Mouse (Mus musculus): Measurements from ENCODE around the gene Spaar. TPM values are rescaled to one million over a fixed set of nuclear protein-coding genes. Genes with fewer than 3 reads are reported as not detected.

The Spaar gene
- polyA plus RNA-seq, 1 experiment from 2014 or later = 0.02 TPM

GRCm38 (mm10) chr4:43732171-43732570 is 2.3 kb downstream of the Spaar start:
- H3K9me3 ChIP-seq (replicated peaks) = no peaks in the 10 kb centered on the region
- no peak overlapping the region for H3K27ac ChIP-seq
- no peak for ATAC-seq
- 5% methylated on average over 1 of the region's 1 CpGs for WGBS (ENCODE audit: insufficient replicate concordance)
- peaks cover 6% of the 10 kb centered on the region; the same call in 1 of the 2 replicates for H3K27me3 ChIP-seq (replicated peaks)
- no peaks in the 10 kb centered on the region for H3K36me3 ChIP-seq
- H3K9ac ChIP-seq = no peak overlapping the region
- peaks cover 48% of the 10 kb centered on the region for H3K4me1 ChIP-seq
- H3K4me3 ChIP-seq = no peak overlapping the region
- H3K4me2 ChIP-seq = no peak overlapping the region

GRCm38 (mm10) chr4:43733186-43733585 is 3.4 kb downstream of the Spaar start:
- Histone ChIP-seq H3K27ac (no peak overlapping the region), H3K4me1 (peaks cover 38% of the 10 kb centered on the region), H3K27me3 (replicated peaks) (peaks cover 6% of the 10 kb centered on the region; the same call in 1 of the 2 replicates), H3K4me3 (no peak overlapping the region), H3K4me2 (no peak overlapping the region), H3K9me3 (replicated peaks) (no peaks in the 10 kb centered on the region), H3K9ac (no peak overlapping the region), H3K36me3 (no peaks in the 10 kb centered on the region)
- 66% methylated on average over 5 of the region's 5 CpGs for WGBS (ENCODE audit: insufficient replicate concordance)
- no peak for ATAC-seq

GRCm38 (mm10) chr4:43737144-43737543 is 7.3 kb downstream of the Spaar start:
- no peak overlapping the region for H3K4me3 ChIP-seq
- peaks cover 5% of the 10 kb centered on the region; the same call in 1 of the 2 replicates for H3K27me3 ChIP-seq (replicated peaks)
- H3K4me2 ChIP-seq = no peak overlapping the region
- WGBS (ENCODE audit: insufficient replicate concordance) = 63% methylated on average over 6 of the region's 6 CpGs
- H3K9ac ChIP-seq = no peak overlapping the region
- no peaks in the 10 kb centered on the region for H3K9me3 ChIP-seq (replicated peaks)
- H3K27ac ChIP-seq = no peak overlapping the region
- peaks cover 5% of the 10 kb centered on the region for H3K4me1 ChIP-seq
- H3K36me3 ChIP-seq = no peaks in the 10 kb centered on the region
- no peak for ATAC-seq

- no peak overlapping the region for H3K27ac ChIP-seq
- WGBS (ENCODE audit: insufficient replicate concordance) = 59% methylated on average over 8 of the region's 8 CpGs
Measured at GRCm38 (mm10) chr4:43738989-43739674, 9.3 kb downstream of the Spaar start.

GRCm38 (mm10) chr4:43741526-43741925 is 11.7 kb downstream of the Spaar start:
- H3K27ac ChIP-seq = no peak overlapping the region
- no peaks in the 10 kb centered on the region for H3K27me3 ChIP-seq (replicated peaks)
- 57% methylated on average over 5 of the region's 5 CpGs for WGBS (ENCODE audit: insufficient replicate concordance)
- H3K4me2 ChIP-seq = no peak overlapping the region
- ATAC-seq = no peak
- H3K9ac ChIP-seq = no peak overlapping the region
- H3K36me3 ChIP-seq = no peaks in the 10 kb centered on the region
- 0 out of 2 replicates have a peak, but pooled peaks cover under 1% of the 10 kb centered on the region for H3K4me1 ChIP-seq
- no peak overlapping the region for H3K4me3 ChIP-seq
- no peaks in the 10 kb centered on the region for H3K9me3 ChIP-seq (replicated peaks)

More at GRCm38 (mm10) chr4:43738989-43739674, 9.3 kb downstream of the Spaar start:
- Histone ChIP-seq H3K9ac (no peak overlapping the region), H3K4me1 (no peaks in the 10 kb centered on the region), H3K36me3 (no peaks in the 10 kb centered on the region), H3K4me2 (no peak overlapping the region), H3K27me3 (replicated peaks) (no peaks in the 10 kb centered on the region), H3K4me3 (no peak overlapping the region), H3K9me3 (replicated peaks) (no peaks in the 10 kb centered on the region)
- ATAC-seq = no peak

- no peak for ATAC-seq
- 0 out of 2 replicates have a peak, but pooled peaks cover 9% of the 10 kb centered on the region for H3K4me1 ChIP-seq
- WGBS (ENCODE audit: insufficient replicate concordance) = 48% methylated on average over 4 of the region's 4 CpGs
Measured at GRCm38 (mm10) chr4:43742637-43743036, 12.8 kb downstream of the Spaar start.

GRCm38 (mm10) chr4:43743099-43743498 is 13.3 kb downstream of the Spaar start:
- no peak overlapping the region for H3K9ac ChIP-seq
- 27% methylated on average over 1 of the region's 1 CpGs for WGBS (ENCODE audit: insufficient replicate concordance)
- no peak overlapping the region for H3K4me2 ChIP-seq
- 0 out of 2 replicates have a peak, but pooled peaks cover 9% of the 10 kb centered on the region for H3K4me1 ChIP-seq
- no peaks in the 10 kb centered on the region for H3K36me3 ChIP-seq
- no peaks in the 10 kb centered on the region for H3K27me3 ChIP-seq (replicated peaks)
- no peak for ATAC-seq
- H3K27ac ChIP-seq = no peak overlapping the region
- H3K9me3 ChIP-seq (replicated peaks) = no peaks in the 10 kb centered on the region
- no peak overlapping the region for H3K4me3 ChIP-seq

More at GRCm38 (mm10) chr4:43742637-43743036, 12.8 kb downstream of the Spaar start:
- H3K9ac ChIP-seq = no peak overlapping the region
- no peaks in the 10 kb centered on the region for H3K9me3 ChIP-seq (replicated peaks)
- H3K4me3 ChIP-seq = no peak overlapping the region
- H3K27me3 ChIP-seq (replicated peaks) = no peaks in the 10 kb centered on the region
- no peak overlapping the region for H3K27ac ChIP-seq
- H3K36me3 ChIP-seq = no peaks in the 10 kb centered on the region
- H3K4me2 ChIP-seq = no peak overlapping the region

GRCm38 (mm10) chr4:43745187-43745586 is 15.4 kb downstream of the Spaar start:
- H3K9me3 ChIP-seq (replicated peaks) = no peaks in the 10 kb centered on the region
- no peak overlapping the region for H3K4me2 ChIP-seq
- no peak overlapping the region for H3K9ac ChIP-seq
- no peak overlapping the region for H3K27ac ChIP-seq
- 5% methylated on average over 6 of the region's 6 CpGs for WGBS (ENCODE audit: insufficient replicate concordance)
- ATAC-seq = no peak
- H3K4me3 ChIP-seq = no peak overlapping the region
- H3K4me1 ChIP-seq = 0 out of 2 replicates have a peak, but pooled peaks cover 9% of the 10 kb centered on the region
- H3K36me3 ChIP-seq = no peaks in the 10 kb centered on the region
- no peaks in the 10 kb centered on the region for H3K27me3 ChIP-seq (replicated peaks)

- WGBS (ENCODE audit: insufficient replicate concordance) = 37% methylated on average over 6 of the region's 6 CpGs
- Histone ChIP-seq H3K9ac (no peak overlapping the region), H3K36me3 (no peaks in the 10 kb centered on the region), H3K27me3 (replicated peaks) (no peaks in the 10 kb centered on the region), H3K4me2 (no peak overlapping the region), H3K4me1 (no peaks in the 10 kb centered on the region), H3K4me3 (no peak overlapping the region), H3K9me3 (replicated peaks) (no peaks in the 10 kb centered on the region), H3K27ac (no peak overlapping the region)
- no peak for ATAC-seq
Measured at GRCm38 (mm10) chr4:43757213-43757612, 27.4 kb downstream of the Spaar start.

- 75% methylated on average over 21 of the region's 21 CpGs for WGBS (ENCODE audit: insufficient replicate concordance)
- H3K4me2 ChIP-seq = no peak overlapping the region
- no peak overlapping the region for H3K27ac ChIP-seq
- no peak overlapping the region for H3K9ac ChIP-seq
- H3K9me3 ChIP-seq (replicated peaks) = no peaks in the 10 kb centered on the region
- H3K27me3 ChIP-seq (replicated peaks) = no peaks in the 10 kb centered on the region
- ATAC-seq = no peak
- no peaks in the 10 kb centered on the region for H3K36me3 ChIP-seq
- no peak overlapping the region for H3K4me3 ChIP-seq
- H3K4me1 ChIP-seq = no peaks in the 10 kb centered on the region
Measured at GRCm38 (mm10) chr4:43759571-43760418, 30.0 kb downstream of the Spaar start.

GRCm38 (mm10) chr4:43760460-43760859 is 30.6 kb downstream of the Spaar start:
- H3K27me3 ChIP-seq (replicated peaks) = no peaks in the 10 kb centered on the region
- no peak overlapping the region for H3K27ac ChIP-seq
- no peaks in the 10 kb centered on the region for H3K36me3 ChIP-seq
- H3K4me3 ChIP-seq = no peak overlapping the region
- H3K9ac ChIP-seq = no peak overlapping the region
- H3K4me2 ChIP-seq = no peak overlapping the region
- WGBS (ENCODE audit: insufficient replicate concordance) = 64% methylated on average over 10 of the region's 10 CpGs
- H3K9me3 ChIP-seq (replicated peaks) = no peaks in the 10 kb centered on the region
- H3K4me1 ChIP-seq = no peaks in the 10 kb centered on the region
- no peak for ATAC-seq

- H3K9ac ChIP-seq = no peak overlapping the region
- no peaks in the 10 kb centered on the region for H3K9me3 ChIP-seq (replicated peaks)
- H3K27me3 ChIP-seq (replicated peaks) = no peaks in the 10 kb centered on the region
- no peak for ATAC-seq
- no peaks in the 10 kb centered on the region for H3K36me3 ChIP-seq
- H3K4me1 ChIP-seq = no peaks in the 10 kb centered on the region
- H3K27ac ChIP-seq = no peak overlapping the region
- no peak overlapping the region for H3K4me3 ChIP-seq
- no peak overlapping the region for H3K4me2 ChIP-seq
- WGBS (ENCODE audit: insufficient replicate concordance) = 51% methylated on average over 2 of the region's 2 CpGs
Measured at GRCm38 (mm10) chr4:43761336-43761735, 31.5 kb downstream of the Spaar start.
